Mouse (Mus musculus): ENCODE results near the gene H2al2a. TPM values are rescaled to one million over a fixed set of nuclear protein-coding genes. Genes with fewer than 3 reads are reported as not detected.
A peak's percentile ranks its signal among the peaks of the same experiment; 100 is the strongest.

Gene H2al2a
- polyA plus RNA-seq, 1 experiment from 2014 or later, result not detected

GRCm38 (mm10) chr2:18033166-18034108 is 36.7 kb upstream of the H2al2a start:
- peak overlapping the region; percentile 100 for H3K27ac ChIP-seq
- no peaks in the 10 kb centered on the region for H3K27me3 ChIP-seq (ENCODE audit: poor library complexity, severe bottlenecking)
- H3K4me1 ChIP-seq, result peaks cover 95% of the 10 kb centered on the region
- no peaks in the 10 kb centered on the region for H3K36me3 ChIP-seq (replicated peaks)
- H3K9me3 ChIP-seq, result no peaks in the 10 kb centered on the region
- peak; percentile 36 for DNase-seq (ENCODE audit: extremely low spot score, low spot score)
- WGBS, result 28% methylated on average over 10 of the region's 10 CpGs
- peak overlapping the region; percentile 80 for H3K4me3 ChIP-seq

- no peaks in the 10 kb centered on the region for H3K9me3 ChIP-seq
- no peaks in the 10 kb centered on the region for H3K27me3 ChIP-seq (ENCODE audit: poor library complexity, severe bottlenecking)
- H3K4me1 ChIP-seq, result peaks cover 93% of the 10 kb centered on the region
- no peaks in the 10 kb centered on the region for H3K36me3 ChIP-seq (replicated peaks)
- H3K27ac ChIP-seq, result peak overlapping the region; percentile 100
- peak overlapping the region; percentile 80 for H3K4me3 ChIP-seq
- DNase-seq (ENCODE audit: extremely low spot score, low spot score), result no peak
- WGBS, result 18% methylated on average over 5 of the region's 5 CpGs
Measured at GRCm38 (mm10) chr2:18032538-18032895, 35.8 kb upstream of the H2al2a start.

GRCm38 (mm10) chr2:18031831-18032537 is 35.2 kb upstream of the H2al2a start:
- no peaks in the 10 kb centered on the region for H3K9me3 ChIP-seq
- under 1% methylated on average over 34 of the region's 34 CpGs for WGBS
- peak overlapping the region; percentile 100 for H3K27ac ChIP-seq
- no peaks in the 10 kb centered on the region for H3K27me3 ChIP-seq (ENCODE audit: poor library complexity, severe bottlenecking)
- peaks cover 93% of the 10 kb centered on the region for H3K4me1 ChIP-seq
- H3K4me3 ChIP-seq, result peak overlapping the region; percentile 80
- peak; percentile 84 for DNase-seq (ENCODE audit: extremely low spot score, low spot score)
- no peaks in the 10 kb centered on the region for H3K36me3 ChIP-seq (replicated peaks)

GRCm38 (mm10) chr2:18031271-18031821 is 34.6 kb upstream of the H2al2a start:
- H3K4me3 ChIP-seq, result peak overlapping the region; percentile 80
- no peaks in the 10 kb centered on the region for H3K36me3 ChIP-seq (replicated peaks)
- H3K27ac ChIP-seq, result peak overlapping the region; percentile 100
- no peaks in the 10 kb centered on the region for H3K9me3 ChIP-seq
- under 1% methylated on average over 26 of the region's 26 CpGs for WGBS
- peak; percentile 61 for DNase-seq (ENCODE audit: extremely low spot score, low spot score)
- H3K4me1 ChIP-seq, result peaks cover 94% of the 10 kb centered on the region
- H3K27me3 ChIP-seq (ENCODE audit: poor library complexity, severe bottlenecking), result no peaks in the 10 kb centered on the region

- H3K4me3 ChIP-seq, result peak overlapping the region; percentile 80
- peak; percentile 67 for DNase-seq (ENCODE audit: extremely low spot score, low spot score)
- H3K27me3 ChIP-seq (ENCODE audit: poor library complexity, severe bottlenecking), result no peaks in the 10 kb centered on the region
- peaks cover 96% of the 10 kb centered on the region for H3K4me1 ChIP-seq
- no peaks in the 10 kb centered on the region for H3K9me3 ChIP-seq
- H3K27ac ChIP-seq, result peak overlapping the region; percentile 100
- WGBS, result 5% methylated on average over 8 of the region's 8 CpGs
- no peaks in the 10 kb centered on the region for H3K36me3 ChIP-seq (replicated peaks)
Measured at GRCm38 (mm10) chr2:18030581-18030980, 33.8 kb upstream of the H2al2a start.

- H3K4me3 ChIP-seq, result peak overlapping the region; percentile 80
Measured at GRCm38 (mm10) chr2:18029656-18030055, 32.9 kb upstream of the H2al2a start.

GRCm38 (mm10) chr2:18028140-18029021 is 31.6 kb upstream of the H2al2a start:
- Histone ChIP-seq H3K9me3 (no peaks in the 10 kb centered on the region), H3K36me3 (replicated peaks) (no peaks in the 10 kb centered on the region), H3K4me1 (peaks cover 95% of the 10 kb centered on the region), H3K27me3 (ENCODE audit: poor library complexity, severe bottlenecking) (no peaks in the 10 kb centered on the region), H3K4me3 (peak overlapping the region; percentile 80), H3K27ac (peak overlapping the region; percentile 100)
- WGBS, result under 1% methylated on average over 61 of the region's 61 CpGs
- DNase-seq (ENCODE audit: extremely low spot score, low spot score), result peak; percentile 83

More at GRCm38 (mm10) chr2:18029656-18030055, 32.9 kb upstream of the H2al2a start:
- Histone ChIP-seq H3K4me1 (peaks cover 95% of the 10 kb centered on the region), H3K27me3 (ENCODE audit: poor library complexity, severe bottlenecking) (no peaks in the 10 kb centered on the region), H3K36me3 (replicated peaks) (no peaks in the 10 kb centered on the region), H3K27ac (peak overlapping the region; percentile 100), H3K9me3 (no peaks in the 10 kb centered on the region)
- WGBS, result 41% methylated on average over 7 of the region's 7 CpGs
- no peak for DNase-seq (ENCODE audit: extremely low spot score, low spot score)

GRCm38 (mm10) chr2:18027448-18028139 is 30.8 kb upstream of the H2al2a start:
- H3K9me3 ChIP-seq, result no peaks in the 10 kb centered on the region
- peak; percentile 94 for DNase-seq (ENCODE audit: extremely low spot score, low spot score)
- H3K27ac ChIP-seq, result peak overlapping the region; percentile 100
- no peaks in the 10 kb centered on the region for H3K36me3 ChIP-seq (replicated peaks)
- peaks cover 92% of the 10 kb centered on the region for H3K4me1 ChIP-seq
- peak overlapping the region; percentile 80 for H3K4me3 ChIP-seq
- no peaks in the 10 kb centered on the region for H3K27me3 ChIP-seq (ENCODE audit: poor library complexity, severe bottlenecking)
- 0% methylated on average over 44 of the region's 44 CpGs for WGBS

GRCm38 (mm10) chr2:18026116-18026947 is 29.6 kb upstream of the H2al2a start:
- Histone ChIP-seq H3K4me3 (peak overlapping the region; percentile 80), H3K27me3 (ENCODE audit: poor library complexity, severe bottlenecking) (no peaks in the 10 kb centered on the region), H3K27ac (peak overlapping the region; percentile 100), H3K36me3 (replicated peaks) (no peaks in the 10 kb centered on the region; the same call in 1 of the 2 replicates), H3K9me3 (no peaks in the 10 kb centered on the region), H3K4me1 (peaks cover 79% of the 10 kb centered on the region)
- DNase-seq (ENCODE audit: extremely low spot score, low spot score), result peak; percentile 76
- WGBS, result under 1% methylated on average over 44 of the region's 44 CpGs

- peak overlapping the region; percentile 80 for H3K4me3 ChIP-seq
- WGBS, result 1% methylated on average over 14 of the region's 14 CpGs
- peaks cover 74% of the 10 kb centered on the region for H3K4me1 ChIP-seq
- H3K36me3 ChIP-seq (replicated peaks), result no peaks in the 10 kb centered on the region; the same call in 1 of the 2 replicates
- peak overlapping the region; percentile 100 for H3K27ac ChIP-seq
- DNase-seq (ENCODE audit: extremely low spot score, low spot score), result no peak
- no peaks in the 10 kb centered on the region for H3K27me3 ChIP-seq (ENCODE audit: poor library complexity, severe bottlenecking)
- H3K9me3 ChIP-seq, result no peaks in the 10 kb centered on the region
Measured at GRCm38 (mm10) chr2:18025781-18026115, 29.0 kb upstream of the H2al2a start.

- Histone ChIP-seq H3K27ac (peak overlapping the region; percentile 100), H3K36me3 (replicated peaks) (no peaks in the 10 kb centered on the region; the same call in 1 of the 2 replicates), H3K4me1 (peaks cover 68% of the 10 kb centered on the region), H3K27me3 (ENCODE audit: poor library complexity, severe bottlenecking) (no peaks in the 10 kb centered on the region), H3K9me3 (no peaks in the 10 kb centered on the region), H3K4me3 (peak overlapping the region; percentile 80)
- 25% methylated on average over 5 of the region's 5 CpGs for WGBS
- no peak for DNase-seq (ENCODE audit: extremely low spot score, low spot score)
Measured at GRCm38 (mm10) chr2:18025116-18025515, 28.4 kb upstream of the H2al2a start.
